Mouse (Mus musculus) telencephalon, adult 2 months (tissue): Measurements from ENCODE around the gene Sphkap.

Experiments used
- DNase-seq: peaks from one replicate; pipeline ENCODE4 v3.0.0-alpha.2; 2011; ENCODE audit warnings: low read depth, low spot score

Gene Sphkap

DNA sequence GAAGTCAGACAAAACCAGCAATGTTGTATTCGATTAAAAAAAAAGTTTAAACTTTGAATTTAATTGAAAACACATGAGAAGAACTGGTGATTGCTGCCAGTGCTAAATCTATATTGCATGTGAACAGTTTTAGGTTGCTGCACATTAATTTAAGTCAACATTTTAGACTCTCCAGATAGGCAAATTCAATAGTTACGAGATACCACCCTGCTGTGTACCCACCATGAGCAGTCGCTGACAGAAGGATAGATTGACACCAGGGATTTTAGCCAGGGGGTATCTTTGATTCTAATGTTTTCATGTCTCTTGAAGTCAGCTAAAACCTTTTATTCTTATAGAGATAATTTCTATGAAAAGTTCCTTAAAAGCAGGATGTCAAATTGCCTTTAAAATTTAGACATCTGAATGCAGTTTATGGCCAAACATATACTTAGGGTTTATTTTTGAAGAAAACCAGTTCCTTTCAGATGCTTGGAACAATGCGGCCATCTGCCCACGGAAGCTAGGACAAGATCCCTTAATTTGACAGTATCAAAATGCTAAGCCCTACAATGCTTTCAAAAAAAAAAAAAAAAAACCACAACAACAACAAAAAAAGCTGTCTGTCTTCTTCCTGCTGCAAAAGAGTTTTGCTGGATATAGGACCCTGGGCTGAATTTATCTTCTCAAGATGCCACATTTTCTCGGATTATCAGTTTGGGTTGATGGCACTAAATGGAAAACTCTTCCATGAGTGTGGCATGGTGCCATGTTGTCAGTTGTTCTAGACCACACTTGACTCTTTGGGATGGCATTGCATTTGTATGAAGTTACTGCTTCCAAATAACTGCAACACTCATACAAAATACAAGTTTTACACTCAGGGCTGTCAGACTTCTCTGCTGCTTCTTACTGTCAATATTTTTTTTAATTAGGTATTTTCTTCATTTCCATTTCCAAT, 110.6 kb downstream of the Sphkap start:
- no peak for DNase-seq

DNA sequence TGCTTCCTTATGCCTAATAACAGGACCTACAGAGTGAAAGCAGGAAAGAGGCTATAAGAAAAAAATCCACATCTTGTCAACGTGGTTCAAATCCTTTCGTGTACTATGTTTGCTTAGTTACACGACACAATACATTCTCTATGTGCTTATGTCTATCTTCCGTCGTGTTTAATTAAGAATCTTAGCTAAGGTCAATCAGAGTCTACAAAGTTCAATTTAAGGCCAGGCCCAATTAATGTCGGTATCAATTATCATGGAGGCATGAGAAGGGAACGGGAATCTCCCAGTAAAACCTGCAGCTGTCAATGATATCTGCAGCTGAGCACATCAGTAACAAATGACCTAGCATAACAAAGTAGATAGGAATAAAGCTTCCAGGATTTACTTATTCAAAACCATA, 122.1 kb downstream of the Sphkap start:
- no peak for DNase-seq

DNA sequence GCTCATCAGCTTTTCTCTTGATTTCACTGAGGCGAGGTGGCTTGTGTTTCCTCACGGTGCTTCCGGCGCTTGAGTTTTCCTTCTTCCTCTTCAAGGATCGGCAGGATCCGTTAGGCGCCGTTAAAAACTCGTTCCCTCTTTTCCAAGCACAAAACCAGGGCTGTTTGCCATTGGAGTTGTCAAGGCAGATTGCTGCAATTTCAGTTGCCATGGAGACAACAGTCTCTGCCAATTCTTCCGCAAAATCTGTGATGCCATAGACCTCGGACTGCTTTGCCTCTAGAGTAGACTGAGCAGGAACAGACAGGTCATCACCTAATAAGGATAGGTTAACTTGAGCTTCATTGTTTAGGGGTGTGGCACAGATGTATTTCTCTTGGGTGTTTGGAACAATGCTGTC, 131.0 kb downstream of the Sphkap start:
- DNase-seq, result peak; percentile 91

DNA sequence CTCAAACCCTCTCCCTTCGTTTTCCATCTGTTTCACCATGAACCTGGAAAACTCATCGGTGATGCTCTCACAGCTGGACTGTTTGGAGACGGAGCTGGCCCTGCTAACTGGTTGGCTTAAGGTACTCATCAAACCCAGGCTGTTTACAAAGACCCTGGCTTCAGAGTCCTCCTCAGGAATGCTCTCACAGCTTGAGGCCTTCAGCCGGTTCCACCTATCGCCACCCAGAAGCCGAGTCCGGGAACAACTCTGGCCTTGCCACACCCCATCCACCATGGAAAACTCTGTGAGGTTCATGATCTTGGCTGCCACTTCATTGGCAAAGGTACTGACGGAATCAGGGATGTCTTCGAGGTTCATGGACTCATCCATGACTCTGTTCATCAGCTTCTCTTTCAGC, 131.4 kb downstream of the Sphkap start:
- no peak for DNase-seq

DNA sequence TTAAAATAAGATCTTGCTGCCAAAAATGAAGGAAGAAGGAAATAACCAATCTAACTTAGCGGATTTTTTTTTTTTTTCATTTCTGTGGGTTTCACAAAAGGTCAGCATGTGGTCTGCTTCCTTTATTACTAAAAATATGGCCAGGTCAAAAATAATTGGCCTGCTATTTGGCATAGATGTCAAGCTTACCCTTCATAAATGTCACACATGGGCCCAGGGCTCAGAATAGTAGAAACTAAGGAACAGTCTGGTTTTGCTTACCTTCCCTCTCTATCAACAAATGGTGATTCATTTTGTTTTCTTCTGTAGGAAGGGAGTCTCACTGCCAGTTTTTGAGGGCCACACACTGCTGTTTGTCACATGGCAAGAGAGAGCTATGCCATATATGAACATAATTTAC, 156.3 kb downstream of the Sphkap start:
- DNase-seq, result no peak

DNA sequence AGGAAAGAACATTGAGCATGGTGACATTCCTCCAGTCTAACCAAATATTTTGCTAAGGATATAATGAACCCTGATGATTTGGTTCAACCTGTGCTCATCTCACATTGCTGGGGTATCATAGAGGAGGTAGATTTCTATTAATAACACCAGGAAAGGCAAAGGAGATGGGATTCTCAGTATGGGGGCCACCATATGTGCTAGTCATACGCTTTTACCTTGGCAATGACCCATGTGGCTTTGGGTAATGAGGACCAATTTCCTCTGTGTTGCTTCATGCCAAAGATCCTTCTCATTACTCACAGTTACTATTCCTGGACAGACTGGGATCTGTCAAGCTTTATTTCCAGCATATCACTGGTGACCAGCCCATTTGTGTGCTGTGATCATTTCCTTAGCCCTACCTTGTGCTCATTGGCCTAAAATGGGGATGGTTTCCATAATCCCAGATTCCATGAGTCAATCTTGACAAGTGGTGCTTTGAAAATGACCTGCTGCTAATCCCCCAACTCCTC, 159.7 kb downstream of the Sphkap start:
- DNase-seq, result no peak

DNA sequence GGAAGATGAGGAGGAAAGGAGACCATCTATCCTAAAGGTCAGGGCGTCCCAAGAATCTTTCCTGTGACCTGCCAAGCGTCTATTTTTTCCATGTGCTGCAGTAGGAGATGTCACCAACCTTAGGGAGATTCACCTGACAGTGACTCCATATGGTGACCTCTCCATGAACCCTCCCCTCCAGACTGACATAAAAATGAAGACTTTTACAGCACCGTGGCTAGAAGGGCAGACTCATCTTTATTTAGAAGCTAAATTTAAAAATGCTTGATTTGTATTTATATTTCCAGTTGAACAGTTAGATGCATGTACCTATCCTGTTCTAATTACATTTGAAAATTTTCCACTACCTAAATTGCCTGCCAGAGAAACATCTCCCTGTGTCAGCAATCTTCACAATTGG, 180.1 kb downstream of the Sphkap start:
- DNase-seq, result no peak

DNA sequence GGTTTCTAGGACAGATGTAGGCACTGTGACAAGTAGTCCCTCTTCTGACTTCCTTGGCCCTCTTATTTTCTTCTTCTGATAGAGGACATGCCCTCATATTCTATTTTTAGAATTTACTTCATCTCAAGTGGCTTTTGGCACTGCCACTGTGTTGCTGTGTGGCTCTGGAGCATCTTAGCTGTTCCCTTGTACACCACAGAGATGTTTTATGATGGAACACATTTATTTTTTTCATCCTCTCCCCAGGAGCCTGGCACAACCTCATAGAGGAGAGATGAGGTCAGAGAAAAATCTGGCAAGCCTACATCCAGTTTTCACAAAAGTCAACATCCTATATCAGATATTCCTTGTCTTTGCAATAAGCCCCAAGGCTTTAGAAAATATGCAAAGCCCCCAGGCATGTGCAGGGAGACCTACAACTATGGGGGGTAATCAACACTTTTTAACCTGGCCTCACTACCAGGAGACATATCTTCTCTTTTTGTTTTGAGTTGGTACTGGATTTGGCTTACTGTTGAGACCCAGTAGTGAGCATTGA, 183.5 kb downstream of the Sphkap start:
- DNase-seq, result no peak

DNA sequence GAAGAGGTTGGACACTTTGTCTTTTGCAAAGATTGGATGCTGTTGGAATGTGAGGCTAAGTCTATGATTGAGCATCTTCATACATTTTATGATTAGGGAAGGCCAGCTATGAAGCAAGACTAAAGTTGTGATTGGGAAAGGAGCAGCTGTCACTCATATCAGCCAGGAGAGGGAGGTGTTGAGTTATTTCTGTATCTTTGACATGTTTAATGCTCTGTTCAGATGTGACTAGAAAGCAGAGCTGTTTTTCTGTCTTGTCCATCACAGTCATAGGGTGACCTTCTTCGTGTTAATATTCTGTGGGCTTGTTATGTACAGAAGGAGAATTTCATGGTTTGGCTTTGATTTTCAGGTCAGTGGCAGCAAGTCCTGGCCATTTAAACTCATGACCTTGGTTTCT, 184.9 kb downstream of the Sphkap start:
- DNase-seq, result no peak

DNA sequence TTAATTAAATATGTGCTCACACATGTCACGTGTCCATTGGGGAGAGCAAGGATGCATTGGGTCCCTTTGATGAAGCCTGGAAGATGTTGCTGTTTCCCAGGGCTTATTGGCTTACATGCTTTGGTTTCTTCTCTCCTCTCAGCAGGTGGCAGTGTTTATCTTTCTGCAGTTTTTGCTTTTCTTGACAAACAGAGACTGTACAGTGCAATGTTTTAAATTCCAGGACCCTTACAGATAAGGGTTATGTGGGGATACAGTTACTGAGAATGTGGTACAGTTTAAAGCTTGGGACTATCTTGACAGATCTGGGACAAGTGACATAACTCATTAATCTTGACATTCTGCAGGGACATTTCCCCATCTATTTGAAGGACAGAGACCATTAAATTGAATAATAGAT, 189.7 kb downstream of the Sphkap start:
- peak; percentile 15 for DNase-seq

DNA sequence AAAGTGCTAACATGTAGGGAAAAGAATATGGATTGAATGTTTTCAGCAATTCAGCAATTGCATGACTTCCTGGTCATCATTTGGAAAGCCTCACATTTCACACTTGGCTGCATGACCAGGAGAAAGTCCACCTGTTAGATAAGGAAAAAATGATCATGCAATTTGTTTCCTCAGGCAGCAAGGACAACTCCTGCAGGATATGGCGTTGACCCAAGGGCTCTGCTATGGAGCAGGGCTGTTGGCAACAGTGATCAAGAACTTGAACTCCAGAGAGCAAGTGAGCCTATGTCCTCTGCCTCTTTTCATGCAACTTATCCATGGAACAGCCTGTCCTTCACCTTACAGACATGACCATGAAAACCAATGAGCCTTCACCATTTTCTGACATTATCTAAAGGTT, 198.0 kb downstream of the Sphkap start:
- no peak for DNase-seq
